Mouse (Mus musculus): ENCODE data around the gene Dpy19l1.

Gene Dpy19l1

DNA sequence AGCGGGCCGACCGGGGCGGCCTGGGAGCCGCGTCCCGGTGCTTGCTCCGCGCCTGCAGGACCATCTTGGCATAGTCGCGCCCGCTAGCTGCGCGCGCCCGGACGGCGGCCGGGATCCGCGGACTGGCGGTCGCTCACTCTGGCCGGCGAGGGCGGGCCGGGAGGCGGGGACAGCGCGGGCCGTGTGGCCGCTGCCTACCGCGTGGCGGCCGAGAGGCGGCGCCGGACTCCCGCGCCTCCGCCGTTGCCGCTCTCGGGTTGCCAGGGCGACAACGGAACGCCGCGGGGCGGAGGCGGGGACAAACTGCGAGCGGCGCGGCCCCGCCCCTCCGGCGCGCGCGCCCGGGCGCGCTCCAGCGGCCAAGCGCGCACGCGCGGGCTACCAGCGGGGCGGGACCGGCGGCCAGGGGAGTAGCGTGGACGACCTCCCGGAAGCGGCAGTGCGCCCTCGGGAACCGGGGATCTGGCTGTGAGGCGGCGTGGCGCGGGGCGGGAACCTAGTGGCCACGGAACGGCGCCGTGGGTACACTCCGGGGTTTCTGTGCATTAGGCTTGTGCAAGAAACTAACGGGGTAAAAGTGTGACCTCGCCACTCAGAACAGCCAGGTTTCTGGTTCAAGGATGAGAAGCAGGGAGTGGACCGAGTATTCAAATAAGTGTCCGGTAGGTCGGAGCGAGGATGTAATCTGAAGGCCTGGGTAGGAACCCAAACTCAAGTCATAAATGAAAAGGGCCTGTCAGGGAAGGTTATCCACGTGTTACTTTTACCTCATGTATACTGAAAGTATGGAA is at the start of gene Dpy19l1:
Gene Dpy19l1, minus strand, starts transcription at position 74 of the 791 bp plus-strand sequence.
- peak; percentile 93 for DNase-seq (ENCODE audit: low spot score)

DNA sequence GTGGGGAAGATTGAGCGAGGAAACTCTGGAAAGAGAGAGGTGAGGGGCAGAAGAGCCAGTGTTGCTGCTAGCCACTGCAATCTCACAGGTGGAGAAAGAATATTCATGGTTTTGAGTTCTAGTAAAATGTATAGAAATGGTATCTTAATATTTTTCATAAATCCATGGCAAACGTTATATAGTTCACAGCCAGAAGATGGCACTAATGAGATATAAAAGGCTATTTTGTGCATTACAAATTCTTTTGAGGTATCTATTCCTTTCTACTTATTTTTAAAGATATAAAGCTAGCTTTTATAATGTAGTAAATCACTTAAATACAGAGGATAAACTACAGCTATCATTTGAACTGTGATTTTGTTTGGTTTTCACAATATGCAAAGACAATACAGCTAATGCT is 35.2 kb upstream of the Dpy19l1 start:
- no peak for DNase-seq (ENCODE audit: low spot score)

DNA sequence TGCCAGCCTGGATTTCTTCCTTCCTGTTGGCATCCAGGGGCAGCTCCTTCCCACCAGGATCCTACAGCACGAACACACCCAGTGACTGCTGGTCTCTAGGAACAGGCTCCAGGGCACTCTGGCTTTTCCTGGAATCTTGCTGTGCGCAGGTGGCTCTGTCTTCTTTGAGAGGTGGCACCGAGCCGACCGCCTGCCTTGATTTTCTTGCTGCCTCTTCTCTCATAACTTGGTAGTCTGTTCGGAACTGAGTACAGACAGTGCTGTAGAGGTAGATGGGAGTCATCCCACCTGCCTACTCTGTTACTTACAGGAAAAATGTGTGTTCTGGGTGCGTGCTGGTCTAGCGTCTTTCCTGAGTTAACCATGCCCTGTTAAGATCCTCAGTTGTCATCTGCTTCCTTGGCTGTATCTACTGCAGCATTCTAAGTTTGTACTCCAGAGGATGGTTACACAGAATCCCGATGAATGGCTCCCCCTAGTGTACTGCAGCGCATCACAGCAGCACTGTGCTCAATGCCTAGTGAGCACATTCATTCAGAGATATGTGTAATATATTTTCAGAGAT is 13.7 kb upstream of the Dpy19l1 start:
- peak; percentile 34 for DNase-seq (ENCODE audit: low spot score)

DNA sequence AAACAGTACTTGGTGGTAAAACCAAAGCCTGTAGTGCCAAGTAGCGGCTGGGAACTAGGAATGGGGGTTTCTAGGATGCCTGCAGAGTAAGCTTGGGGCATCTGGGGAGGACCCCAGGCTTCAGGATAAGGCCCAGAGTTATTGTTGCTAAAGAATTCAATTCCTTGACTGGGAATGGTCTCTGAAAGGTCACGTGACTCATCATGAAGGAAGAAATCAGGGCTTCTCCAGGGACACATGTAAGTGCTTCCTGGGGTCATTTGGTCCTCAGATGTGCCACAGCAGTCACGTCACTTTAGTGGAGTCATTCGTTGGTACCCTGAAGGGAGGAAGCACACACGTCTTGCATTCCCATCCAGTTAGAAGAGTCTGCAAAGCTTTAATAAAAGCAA is 11.1 kb upstream of the Dpy19l1 start:
- DNase-seq (ENCODE audit: low spot score) = no peak

GRCm38 (mm10) chr9:24513290-24514077 is 10.5 kb upstream of the Dpy19l1 start:
- no peak for DNase-seq (ENCODE audit: low spot score)

- DNase-seq (ENCODE audit: low spot score) = no peak
Observed at GRCm38 (mm10) chr9:24512121-24512539, 9.2 kb upstream of the Dpy19l1 start.

GRCm38 (mm10) chr9:24511371-24512120 is 8.6 kb upstream of the Dpy19l1 start:
- no peak for DNase-seq (ENCODE audit: low spot score)

DNA sequence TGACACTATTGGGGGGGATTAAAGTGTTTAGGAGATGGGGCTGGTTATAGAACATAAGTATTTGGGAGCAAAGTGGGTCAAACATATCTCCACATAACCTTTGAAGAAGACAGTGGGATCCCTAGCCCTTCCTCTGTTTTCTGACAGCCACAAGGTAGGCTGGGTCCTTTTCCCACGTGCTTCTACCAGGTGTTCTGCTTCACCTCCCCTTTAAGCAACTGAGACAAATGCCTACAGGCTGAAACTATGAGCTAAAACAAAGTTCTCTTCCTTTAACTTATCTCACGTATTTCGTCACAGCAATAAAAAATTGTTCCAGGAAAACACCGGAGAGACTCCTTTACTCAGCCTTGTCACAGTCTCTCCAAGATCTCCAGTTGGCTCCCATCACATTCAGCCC is 5.9 kb upstream of the Dpy19l1 start:
- no peak for DNase-seq (ENCODE audit: low spot score)

- no peak for DNase-seq (ENCODE audit: low spot score)
Observed at GRCm38 (mm10) chr9:24506510-24506909, 3.6 kb upstream of the Dpy19l1 start.

- no peak for DNase-seq (ENCODE audit: low spot score)
Observed at GRCm38 (mm10) chr9:24505017-24505763, 2.2 kb upstream of the Dpy19l1 start.

DNA sequence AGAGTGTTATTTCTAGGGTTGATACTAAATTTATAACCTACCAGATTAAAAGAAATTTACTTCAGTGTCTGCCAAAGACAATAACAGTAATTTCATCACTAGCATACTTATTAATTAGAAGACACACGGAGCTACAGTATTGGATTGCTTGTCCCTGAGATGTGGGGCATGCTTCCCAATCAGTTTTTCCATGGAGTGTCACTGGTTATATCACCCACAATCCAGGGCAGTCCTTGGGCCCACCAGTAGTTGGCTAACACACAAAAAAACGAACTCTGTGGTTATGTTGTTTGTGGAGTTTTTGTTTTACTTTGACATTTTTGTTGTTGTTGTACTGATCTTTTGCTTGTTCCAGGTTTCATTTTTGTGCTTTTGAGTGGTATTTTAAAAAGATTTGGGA is 1.4 kb upstream of the Dpy19l1 start:
- no peak for DNase-seq (ENCODE audit: low spot score)

DNA sequence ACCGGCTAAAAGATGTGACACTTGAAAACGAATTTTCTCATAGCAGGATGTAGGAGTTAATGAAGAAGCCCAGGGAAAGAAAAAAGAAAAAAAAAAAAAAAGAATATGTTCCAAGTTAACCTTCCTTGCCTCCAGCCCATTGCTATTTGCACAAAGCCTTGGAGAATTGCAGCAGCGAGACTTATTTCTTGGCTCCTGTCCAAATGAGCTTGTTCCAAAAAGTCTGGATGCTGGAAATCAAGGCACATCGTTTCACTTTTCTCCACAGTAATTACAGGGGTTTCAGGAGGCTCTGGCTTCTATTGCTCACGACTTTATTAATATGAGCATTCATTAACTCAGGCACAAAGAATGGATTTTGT is 899 bp upstream of the Dpy19l1 start:
- no peak for DNase-seq (ENCODE audit: low spot score)

DNA sequence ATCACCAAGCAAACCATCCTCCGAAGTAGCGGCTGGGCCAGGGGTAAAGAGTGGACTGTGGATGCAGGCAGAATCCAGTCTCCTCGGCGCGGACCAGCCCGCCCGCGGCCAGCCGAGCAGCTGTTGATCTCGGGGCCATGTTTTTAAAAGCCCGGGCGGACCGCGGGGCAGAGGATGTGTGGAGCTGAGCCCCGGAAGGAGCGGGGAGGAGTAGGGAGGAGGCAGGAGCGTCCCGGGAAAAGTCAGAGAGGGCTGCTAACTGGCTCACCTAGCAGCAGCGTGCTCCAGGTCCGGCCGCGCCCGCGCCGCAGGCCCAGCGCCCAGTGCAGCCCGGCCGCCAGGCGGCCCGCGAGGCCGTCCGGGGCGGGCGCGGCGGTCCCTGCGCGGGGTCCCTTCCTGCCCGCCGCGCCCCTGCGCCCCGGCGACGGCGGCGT is 352 bp downstream of the Dpy19l1 start:
- peak; percentile 46 for DNase-seq (ENCODE audit: low spot score)

- no peak for DNase-seq (ENCODE audit: low spot score)
Observed at GRCm38 (mm10) chr9:24501618-24502017, 1.3 kb downstream of the Dpy19l1 start.

GRCm38 (mm10) chr9:24496226-24496625 is 6.7 kb downstream of the Dpy19l1 start:
- no peak for DNase-seq (ENCODE audit: low spot score)

DNA sequence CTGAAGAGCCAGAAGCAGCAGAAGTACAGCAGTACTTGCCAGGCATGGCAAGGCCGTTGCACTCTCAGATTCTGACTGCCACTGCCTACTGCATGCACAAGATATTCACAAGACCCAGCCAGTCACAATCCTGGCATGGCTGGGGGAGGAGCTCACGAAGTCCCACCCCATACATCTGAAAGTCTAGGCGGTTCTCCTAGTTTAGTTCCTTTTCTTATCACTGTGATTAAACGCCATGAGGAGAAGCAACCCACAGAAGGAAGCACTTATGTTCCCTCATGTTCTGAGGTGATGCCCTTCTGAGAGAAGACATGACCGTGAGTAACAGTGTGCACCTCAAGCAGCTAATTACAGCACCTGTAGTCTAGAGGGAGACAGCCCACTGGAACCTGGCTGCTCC is 12.4 kb downstream of the Dpy19l1 start:
- DNase-seq (ENCODE audit: low spot score) = no peak

DNA sequence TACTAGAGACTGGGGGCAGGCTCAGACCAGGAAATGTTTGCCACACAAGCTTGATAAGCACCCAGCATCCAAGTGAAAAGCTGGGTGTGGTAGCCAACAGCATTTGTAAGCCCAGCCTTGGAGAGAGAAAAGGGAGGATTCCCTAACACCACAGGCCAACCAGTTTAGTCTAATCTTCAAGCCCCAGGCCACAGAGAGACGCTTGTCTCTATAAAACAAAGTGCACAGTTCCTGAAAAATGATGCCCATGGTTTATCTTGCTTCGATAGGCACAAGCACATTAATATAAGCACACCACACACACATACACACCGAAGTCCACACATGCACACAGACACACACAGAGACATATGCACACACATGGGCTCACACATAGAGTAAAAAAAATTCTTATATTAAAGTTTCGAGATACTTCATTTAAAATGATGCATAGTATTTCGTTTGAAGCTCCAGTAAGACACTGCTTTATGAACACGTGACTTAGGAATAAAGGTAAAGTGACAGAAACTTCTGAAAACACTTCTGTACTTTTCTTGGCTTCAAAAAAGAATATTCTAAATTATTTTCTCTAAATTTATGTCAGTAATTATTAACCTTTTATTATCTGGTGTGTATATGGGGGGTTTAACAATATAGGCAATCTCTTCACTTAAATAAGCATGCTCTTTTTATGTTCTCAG is 14.4 kb downstream of the Dpy19l1 start:
- DNase-seq (ENCODE audit: low spot score) = no peak

GRCm38 (mm10) chr9:24482375-24482774 is 20.6 kb downstream of the Dpy19l1 start:
- DNase-seq (ENCODE audit: low spot score) = no peak

DNA sequence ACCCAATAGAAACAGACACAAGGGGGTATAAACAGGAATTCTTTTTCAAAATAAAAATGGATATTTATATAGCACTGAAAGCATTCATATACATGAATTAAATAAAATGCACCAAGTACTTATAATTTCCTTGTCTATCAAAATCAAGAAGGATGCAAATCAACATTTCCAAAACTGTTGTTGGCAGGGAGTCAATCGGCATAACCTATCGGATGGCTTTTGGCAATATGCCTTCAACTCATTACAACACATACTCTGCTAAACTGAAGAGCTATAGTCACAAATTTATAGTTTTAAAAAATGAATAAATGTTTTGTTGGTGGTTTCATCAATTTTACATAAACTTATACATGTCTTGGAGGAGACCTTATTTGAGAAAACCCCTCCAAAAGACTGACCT is 25.7 kb downstream of the Dpy19l1 start:
- DNase-seq (ENCODE audit: low spot score) = no peak

DNA sequence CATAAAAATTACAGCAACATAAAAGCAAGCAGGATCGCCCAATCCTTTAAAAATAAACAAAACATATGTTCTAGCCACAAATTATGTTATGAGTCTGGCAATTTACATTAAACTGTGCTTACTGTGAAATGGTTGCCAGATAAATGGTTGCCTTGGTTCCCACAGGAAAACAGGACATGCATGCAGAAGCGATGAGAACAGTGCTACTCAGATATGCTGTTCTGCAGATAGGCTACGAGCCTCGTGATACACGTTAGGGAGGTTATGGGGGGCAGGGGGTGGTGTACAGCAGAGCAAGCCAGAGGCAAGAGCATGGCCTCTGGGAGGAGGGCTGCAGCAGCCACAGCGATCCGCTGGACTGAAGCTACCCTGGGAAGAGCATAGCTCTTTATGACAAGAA is 29.1 kb downstream of the Dpy19l1 start:
- no peak for DNase-seq (ENCODE audit: low spot score)

DNA sequence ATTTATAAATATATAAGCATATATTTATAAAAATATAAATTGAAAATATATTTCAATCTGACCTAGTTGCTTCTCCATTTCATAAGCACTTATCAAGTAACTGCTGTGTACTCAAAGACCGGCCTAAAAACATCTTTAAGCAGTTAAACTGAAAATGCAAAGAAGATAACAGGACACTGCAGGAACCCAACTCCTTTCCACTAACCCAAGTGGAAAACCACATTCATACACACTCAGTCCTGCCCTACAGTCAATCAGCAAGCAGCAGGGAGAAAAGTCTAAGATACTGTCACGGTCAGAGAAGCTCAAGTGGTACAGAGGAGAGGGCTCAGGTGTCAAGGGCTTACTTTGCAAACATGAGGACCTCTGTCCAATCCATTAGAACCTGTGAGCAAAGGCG is 30.4 kb downstream of the Dpy19l1 start:
- no peak for DNase-seq (ENCODE audit: low spot score)
